Mouse (Mus musculus) left cerebral cortex, adult 18-20 months (tissue): ENCODE data around the gene Usp10. TPM values are rescaled to one million over a fixed set of nuclear protein-coding genes. Genes with fewer than 3 reads are reported as not detected.
A peak's percentile ranks its signal among the peaks of the same experiment; 100 is the strongest.

Experiments used
- DNase-seq, 2 experiments: peaks; one replicate each; pipeline ENCODE4 v3.0.0; 2021 to 2022; ENCODE audit warnings: low spot score in 2 of 2, mixed read lengths in 1 of 2
- total RNA-seq, 2 experiments: library from RNA; stranded (reverse); gene quantifications; 2 replicates each; pipeline ENCODE4 v1.2.3; 2021

Gene Usp10
- total RNA-seq, 2 experiments from 2014 or later: 87.0 to 94.9 TPM

DNA sequence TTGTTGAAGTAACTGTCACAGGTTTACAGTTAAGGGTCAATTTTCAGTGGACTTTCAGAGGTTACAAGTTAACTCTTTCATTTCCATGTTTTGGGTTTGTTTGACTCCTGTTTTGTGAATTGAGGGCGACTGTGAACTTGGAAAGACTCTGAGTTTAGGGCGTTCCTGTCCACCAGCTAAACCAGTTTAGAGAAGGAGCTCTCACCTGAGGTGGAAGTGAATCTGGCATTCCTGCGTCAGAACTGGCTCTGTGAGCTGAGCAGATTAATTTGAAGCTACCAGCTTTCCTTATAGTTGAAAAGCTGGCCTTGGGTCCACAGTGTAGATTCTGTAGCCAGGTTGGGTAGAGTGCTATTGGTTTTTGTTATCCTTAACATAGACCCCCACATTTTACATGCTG lies 3.0 kb downstream of the Usp10 start:
- no peak for DNase-seq

DNA sequence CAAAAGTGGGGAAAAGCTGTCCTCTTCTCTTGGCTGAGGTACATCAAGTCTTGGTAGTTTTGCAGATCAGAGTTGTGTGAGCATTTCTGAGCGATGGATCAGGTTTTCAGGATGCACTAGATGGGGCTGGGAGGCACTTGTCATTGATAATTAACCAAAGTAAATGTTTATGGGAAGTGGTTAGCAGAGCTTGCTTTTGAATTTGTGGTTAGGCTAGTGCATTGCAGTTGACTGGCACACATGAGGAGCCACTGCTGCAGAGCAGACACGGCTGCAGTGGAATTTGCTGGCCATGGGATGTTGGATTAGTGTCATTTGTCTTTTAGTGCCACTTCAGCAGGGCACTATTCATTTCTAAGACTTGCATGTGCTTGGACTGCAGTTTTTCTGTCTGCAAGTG lies 4.0 kb downstream of the Usp10 start:
- DNase-seq: no peak

DNA sequence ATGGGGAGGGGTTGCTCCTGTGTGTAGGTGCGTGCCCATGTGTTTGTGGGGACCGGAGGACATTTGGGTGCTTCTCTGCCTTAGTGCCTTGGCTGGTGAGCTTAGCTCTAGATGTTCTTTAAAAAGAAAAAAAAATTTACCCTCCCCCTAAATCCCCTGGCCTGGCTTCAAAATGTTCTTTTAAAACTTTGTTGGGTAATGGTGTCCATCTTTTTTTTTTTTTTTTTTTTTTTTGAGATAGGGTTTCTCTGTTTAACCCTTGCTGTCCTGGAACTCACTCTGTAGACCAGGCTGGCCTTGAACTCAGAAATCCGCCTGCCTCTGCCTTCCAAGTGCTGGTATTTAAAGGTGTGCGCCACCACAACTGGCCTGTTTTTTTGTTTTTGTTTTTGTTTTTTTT lies 5.1 kb downstream of the Usp10 start:
- DNase-seq: no peak

DNA sequence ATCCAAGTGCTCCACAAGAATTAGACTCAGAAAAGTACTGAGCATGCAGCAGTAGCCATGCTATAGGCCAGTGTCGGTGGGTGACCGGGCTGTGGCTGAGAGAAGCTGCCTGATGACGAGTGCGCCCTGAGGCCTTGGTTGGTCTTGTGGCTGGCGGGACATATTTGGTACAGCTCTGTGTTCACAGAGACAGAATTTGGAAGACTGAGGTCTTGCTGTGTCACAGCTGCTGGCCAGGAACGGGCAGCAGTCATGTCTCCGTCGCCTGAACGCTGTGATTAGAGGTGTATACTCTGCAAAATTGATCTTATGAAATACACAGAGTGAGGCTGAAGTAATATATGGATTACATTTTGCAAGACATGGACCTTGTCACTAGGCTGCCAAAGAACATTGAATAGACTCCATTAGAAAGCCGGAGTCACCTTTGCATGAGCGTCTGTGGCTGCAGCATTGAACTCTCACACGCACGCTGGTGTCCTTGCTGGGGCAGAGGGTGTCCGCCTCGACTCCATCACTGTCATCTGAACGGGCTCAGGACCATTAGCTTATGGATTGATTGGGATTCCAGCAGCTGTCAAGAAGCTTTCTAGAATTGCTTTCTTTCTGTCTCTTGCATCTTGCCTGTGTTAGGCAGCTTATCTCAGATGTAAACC lies 6.2 kb downstream of the Usp10 start:
- no peak for DNase-seq

DNA sequence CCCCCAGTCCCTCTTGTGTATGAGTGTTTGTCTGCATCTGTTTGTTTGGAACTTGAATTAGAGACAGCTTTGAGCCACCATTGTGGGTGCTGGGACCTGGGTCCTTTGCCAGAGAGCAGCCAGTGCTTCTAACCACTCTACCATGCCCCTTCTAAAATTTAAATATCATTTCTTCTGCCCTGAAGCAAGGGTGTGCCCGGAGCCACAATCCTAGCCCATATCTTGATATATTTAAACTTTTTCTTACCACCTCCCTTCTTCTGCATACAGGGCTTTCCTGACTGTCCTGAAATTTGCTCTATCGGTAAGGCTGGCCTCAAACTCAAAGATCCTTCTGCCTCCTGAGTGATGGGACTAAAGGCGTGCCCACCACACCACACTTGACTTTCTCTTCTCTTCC lies 7.3 kb downstream of the Usp10 start:
- no peak for DNase-seq

DNA sequence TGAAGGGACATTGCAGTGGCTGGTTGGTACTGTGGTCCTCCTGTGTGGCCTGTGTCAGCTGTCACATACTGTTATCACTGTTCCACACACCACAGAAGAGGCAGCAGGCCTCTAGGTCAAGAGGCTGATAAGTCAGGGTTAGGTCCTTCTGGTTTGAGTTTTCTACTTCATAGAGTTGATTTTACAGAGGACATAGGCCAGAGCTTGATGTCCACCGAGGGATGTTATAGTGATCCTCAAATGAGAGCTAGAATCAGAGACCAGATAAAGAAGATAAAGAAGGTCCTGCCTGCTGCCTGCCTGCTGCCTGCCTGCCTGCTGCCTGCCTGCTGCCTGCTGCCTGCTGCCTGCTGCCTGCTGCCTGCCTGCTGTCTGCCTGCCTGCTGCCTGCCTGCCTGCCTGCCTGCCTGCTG lies 8.0 kb downstream of the Usp10 start:
- DNase-seq: no peak

DNA sequence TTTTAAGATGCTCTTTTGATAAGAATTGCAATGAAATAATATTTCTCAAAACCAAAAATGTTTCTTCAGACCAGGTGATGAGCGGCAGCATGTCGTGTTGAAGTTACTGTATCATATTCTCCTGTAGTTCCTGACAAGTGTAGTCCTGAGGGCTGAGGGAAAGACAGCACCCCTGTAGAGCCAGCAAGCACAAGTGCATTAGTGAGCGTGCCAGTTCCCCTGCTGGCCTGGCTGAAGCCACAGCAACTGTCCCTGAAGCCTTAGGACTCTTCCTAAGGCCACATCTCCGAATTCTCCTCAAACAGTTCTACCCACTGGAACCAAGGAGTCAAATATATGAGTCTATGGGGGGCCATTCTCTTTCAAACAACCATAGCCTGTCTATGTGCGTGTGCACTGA lies 13.1 kb downstream of the Usp10 start:
- no peak for DNase-seq

DNA sequence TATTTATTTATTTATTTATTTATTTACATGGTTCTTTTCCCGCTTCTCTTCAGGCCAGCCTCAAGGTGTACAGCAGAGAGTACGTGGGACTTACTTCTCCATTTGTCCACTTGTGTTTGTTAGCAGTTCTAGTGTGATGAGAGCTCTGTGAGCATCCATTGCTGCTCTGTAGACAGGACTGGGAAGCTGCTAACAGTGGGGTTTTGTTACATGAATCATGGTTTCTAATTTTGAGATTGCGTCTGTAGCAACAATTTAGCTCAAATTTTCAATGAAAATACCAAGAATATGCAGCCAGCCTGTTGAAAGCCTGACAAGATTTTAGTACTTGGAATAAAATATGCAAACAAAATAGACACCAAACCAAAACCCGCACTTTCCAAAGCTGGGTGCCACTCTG lies 15.3 kb downstream of the Usp10 start:
- DNase-seq: no peak

DNA sequence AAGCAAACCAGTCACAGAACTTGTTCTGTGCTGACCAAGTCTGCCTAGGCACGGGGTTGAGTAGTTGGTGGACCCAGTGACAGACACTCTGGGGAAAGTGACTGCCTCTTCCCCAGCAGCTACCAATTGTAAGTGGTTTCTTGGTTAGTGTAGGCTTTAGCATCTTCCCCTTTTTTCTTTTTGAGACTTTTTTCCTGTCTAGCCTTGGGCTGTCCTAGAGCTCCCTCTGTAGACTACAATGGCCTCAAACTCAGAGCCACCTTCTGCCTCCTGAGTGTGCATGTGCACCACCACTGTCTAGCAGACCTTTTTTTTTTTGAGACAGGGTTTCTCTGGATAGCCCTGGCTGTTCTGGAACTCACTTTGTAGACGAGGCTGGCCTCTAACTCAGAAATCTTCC lies 16.3 kb downstream of the Usp10 start:
- DNase-seq: no peak

DNA sequence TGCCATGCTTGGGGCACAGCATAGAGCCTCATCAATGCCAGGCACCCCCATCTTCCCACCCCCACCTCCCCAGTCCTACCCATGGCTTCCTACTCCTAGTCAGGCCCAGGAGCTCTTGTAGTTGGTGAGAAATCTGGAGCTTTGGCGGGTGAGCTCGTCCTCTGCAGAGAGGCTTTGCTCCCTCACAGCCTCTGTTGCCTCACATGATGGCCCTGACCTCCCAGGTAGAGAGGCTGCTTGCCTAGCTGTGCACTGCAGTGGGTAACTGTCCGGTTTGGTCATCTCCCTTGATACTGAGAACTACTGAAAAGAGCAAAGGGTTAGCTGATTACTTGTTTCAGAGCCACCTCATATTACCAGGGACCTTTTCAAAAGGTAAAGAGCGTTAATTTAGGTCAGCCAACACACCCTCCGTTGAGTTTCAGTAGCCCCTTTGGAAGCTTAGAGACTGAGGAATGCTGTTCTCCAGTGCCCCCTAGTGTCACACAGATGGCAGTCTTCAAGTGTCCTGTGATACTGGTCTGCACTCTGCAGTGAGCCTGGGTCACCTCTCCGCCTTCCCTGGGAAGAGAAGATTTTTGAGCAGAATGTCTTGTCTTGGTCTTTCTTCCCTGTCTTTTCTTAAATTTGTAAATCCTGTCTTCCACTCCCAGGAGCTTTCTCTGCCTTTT lies 17.4 kb downstream of the Usp10 start:
- DNase-seq: peak in 1 of 2 experiments; percentile 37

DNA sequence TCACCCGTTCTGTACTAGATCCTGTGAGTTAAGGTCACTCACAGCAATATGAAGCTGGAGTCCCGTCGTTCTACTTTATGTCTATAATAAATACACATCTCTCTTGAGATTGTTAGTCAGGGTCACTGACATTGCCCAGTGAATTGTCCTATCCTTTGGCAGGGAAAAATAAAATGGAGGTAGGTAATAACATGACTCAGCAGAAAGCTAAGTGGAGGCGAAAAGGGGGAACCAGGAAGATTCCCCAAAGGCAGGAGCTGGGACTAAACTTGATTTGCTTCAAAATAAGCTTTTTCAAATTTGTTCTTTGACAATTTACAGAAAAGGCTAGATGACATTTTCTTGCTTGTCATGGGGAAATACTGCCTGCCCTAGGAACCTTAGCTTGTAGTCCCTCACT lies 21.2 kb downstream of the Usp10 start:
- DNase-seq: no peak

DNA sequence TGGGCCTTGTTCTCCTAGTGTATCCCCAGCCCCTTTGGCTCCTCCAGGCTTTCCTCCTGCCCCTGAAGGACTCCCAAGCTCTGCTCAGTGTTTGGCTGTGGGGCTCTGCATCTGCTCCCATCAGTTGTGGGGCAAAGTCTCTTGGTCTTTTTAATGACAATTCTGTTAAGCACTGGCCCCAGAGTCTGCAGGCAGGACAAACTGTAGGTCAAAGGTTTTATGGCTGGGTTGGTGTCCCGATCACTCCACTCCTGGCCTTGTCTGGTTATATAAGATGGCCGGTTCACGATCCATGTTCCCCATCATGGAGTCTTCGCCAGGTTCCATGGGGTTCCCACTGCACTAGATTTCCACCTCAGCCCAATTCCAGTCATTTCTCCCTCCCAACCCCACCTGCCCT lies 23.5 kb downstream of the Usp10 start:
- DNase-seq: no peak

DNA sequence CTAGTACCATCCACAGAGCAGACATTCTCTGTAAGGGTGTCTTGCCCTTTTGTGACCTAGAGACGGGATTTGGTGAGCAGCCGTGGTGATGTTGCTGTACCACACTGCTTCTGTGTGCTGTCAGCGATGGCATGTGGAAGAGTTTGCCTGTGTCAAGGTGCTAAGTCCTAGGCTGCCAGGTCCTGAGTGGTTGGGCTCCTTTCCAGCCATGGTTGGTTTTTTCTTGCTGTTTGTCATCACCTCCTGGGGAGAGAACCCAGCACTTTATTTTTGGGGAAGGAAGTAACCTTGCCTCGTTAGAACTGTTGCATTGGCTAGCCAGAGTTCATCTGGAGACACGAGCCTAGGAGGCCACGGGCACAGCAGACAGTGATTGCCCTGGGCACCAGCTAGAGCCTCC lies 25.4 kb downstream of the Usp10 start:
- no peak for DNase-seq

DNA sequence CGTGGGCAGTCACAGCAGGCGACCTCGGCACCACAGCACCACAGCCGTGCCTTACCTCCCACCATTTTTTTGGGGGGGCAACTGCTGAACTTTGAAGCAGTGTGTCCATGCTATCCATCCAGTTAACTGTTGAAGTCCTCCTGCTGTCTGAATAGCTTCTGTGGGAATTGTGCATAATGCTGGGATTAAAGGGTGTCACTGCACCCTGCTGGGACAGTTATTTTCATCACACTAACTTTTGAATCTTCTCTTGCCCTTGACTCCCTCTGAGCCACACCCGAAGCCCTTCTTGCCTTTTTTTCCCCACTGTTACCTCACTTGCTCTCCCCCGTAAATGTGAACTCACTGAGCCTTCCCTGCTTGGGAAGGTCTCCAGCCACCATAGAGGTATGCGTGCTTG lies 28.3 kb downstream of the Usp10 start:
- no peak for DNase-seq

DNA sequence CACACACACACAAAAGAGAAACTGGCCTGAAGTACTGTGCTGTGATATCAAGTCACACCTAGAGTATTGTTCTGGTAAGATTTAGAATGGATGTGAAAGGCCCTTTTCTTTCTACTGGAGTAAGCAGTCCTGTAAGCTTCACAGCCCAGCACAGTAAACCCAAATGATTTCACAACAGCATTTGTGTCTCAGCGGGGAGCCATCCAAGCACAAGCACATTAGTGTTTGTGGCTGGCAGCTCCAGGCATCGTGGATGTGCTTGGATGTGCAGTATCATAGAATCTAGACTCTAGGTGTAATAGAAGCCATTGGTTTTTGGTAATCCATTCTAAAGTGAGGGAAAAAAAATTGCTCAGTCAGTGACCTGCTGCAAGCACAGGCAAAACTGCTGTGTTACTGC lies 29.2 kb downstream of the Usp10 start:
- DNase-seq: no peak

DNA sequence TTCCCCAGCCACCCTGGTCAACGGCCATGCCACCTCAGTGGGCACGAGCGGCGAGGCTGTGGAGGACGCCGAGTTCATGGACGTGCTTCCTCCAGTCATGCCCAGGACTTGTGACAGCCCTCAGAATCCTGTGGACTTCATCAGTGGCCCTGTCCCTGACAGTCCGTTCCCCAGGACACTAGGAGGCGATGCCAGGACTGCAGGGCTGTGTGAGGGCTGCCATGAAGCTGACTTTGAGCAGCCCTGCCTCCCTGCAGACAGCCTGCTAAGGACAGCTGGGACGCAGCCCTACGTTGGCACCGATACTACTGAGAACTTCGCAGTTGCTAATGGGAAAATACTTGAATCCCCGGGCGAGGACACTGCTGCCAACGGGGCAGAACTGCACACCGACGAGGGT lies 31.3 kb downstream of the Usp10 start:
- no peak for DNase-seq

DNA sequence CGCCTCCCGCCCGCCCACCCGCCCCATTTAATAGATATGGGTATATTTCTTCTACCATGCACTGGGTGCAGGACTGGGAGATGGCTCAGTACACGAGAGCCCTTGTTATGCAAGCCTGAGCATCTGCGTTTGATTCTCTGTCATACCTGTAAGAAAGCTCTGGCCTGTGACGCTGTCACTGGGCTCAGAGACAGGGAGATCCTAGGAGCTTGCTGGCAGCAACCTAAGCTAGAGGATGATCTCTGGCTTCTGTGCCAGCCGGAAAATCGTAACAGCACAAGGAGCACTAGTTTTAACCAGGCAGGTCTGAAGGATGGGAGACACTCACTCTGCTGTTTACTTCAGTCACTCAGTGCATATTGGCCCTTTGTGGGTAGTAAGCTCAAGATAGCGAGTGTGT lies 33.5 kb downstream of the Usp10 start:
- no peak for DNase-seq

DNA sequence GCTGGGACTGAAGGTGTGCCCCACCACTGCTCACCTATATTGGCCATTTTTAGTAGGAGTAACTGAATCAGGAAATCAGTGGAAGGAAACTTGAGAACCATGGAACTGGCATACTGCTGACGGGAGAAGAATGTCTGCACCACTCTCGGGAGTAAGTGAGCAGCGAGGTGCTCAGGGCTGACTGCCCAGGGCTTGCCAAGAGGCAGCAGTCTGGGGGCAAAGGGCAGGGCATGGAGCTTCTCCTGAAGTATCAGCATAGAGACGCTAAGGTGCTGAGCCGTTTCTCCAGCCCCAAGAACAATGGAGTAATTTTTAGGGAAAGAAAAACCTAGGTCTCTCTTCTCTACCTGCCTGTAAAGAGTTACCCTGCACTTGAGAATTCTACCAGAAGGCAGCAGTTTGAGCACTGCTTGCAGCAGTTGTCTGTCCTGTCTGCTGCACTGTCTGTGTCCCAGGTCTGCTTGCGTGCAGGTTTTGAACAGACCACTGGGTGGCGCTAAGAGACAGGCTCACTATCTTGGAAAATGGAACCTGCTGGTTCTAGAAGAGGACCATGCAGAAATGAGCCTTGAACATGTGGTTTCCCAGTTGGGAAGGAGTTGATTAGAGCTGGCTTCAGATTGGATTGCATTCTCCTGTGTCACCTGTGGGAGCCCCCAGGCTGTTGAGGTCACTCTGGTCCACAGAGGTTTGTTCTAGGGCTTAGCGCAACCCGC lies 34.1 kb downstream of the Usp10 start:
- DNase-seq: peak; percentile 74 to 81

DNA sequence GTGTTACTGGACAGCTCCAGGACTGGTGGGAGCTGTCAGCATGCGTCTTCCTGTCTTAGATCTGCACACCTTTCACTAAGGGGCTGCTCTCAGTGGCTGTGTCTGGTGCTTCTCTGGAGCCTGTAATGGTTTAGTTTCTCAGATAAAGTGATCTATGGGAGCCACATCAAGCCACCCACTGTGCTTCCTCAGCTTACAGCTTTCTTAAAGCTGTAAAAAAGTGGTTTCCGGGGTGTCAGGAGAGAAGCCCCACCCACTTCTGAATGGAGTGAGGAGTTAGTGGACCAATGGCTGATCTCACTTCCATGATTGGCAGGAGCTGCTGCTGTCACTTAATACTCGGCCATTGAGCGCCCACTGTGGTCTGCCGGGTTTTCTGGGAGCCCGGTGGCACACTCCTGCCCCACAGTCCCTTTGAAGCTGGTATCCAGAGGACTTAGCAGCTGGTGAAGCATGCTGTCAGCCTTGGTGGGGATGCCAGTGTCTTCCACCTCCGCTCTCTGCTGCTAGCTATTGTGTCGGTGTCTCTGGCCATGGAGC lies 36.2 kb downstream of the Usp10 start:
- no peak for DNase-seq

DNA sequence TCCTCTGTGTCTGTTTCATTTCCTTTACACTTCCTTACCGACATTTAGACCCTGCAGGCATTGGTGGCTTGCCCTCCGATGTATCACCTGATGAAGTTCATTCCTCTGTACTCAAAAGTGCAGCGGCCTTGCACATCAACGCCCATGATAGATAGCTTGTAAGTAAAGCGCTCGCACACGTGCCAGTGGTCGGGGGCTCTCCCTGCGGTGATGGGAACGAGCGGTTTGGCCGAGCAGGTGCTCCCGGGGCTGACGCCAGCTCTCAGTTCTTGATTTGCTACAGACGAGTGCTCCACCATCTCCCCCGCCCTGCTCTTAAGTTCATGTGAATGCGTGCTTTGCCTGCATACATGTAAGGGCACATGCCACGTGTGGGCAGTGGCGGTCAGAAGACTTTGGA lies 37.5 kb downstream of the Usp10 start:
- no peak for DNase-seq

DNA sequence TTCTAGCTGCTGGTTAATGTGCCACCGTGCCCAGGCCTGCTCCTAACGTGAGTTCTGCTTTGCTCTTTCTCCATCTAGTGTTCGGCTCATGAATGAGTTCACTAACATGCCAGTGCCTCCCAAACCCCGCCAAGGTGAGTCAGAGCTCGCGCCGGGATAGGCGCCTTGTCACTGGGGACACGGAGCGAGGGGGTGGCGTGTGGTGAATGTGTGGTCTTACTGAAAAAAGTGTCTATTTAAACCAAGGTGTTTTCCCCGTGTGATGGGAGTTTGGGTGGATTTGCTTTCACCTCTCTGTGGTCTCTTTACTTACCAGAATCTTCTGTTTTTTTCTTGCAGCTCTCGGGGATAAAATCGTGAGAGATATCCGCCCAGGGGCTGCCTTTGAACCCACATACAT lies 38.2 kb downstream of the Usp10 start:
- DNase-seq: peak; percentile 49 to 57

DNA sequence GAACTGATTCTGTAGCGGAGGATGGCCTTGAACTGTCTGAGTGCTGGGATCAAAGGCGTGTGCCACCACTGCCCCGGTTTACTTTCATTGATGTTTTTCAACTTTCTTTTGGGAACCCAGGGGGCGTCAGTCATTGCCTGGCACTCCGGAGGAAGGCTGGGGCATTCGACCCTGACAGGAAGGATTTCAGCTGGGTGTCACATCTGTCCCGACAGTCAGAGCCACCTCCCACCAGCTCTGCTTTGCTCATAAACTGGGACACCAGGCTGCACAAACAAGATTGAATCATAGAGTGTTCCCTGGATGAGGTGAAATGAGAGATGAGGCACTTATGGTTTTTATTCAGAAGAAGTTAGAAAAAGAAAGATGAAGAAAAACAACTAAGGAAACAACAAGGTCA lies 42.1 kb downstream of the Usp10 start:
- no peak for DNase-seq
